Mouse (Mus musculus) cerebellum, postnatal 36 days (tissue): Measurements from ENCODE around the gene Rps6kl1.

ENCODE experiments used
- DNase-seq, 2 experiments: peaks; one replicate each; pipeline ENCODE4 v3.0.0; 2021 to 2022; ENCODE audit warnings: mixed read lengths in 2 of 2

Rps6kl1 gene

GRCm38 (mm10) chr12:85151002-85151774, at the start of gene Rps6kl1:
TSS of gene Rps6kl1 (minus strand) at chr12:85151264.
- DNase-seq, result peak; percentile 87 to 89

DNA sequence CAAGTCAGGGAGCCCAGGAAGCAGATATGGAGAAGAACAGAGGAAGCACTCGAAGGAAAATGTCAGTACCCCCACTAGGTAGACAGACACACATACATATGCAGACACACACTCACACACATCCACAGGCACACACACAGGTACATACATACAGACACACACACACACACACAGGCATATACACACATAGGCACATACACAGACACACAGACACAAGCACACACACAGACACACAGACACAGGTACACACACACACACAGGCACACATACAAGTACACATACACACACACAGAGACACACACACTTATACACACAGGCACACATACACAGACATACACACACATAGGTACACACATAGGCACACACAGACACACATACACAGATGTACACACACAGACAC, 48.9 kb upstream of the Rps6kl1 start:
- DNase-seq, result no peak

GRCm38 (mm10) chr12:85197936-85198335, 46.9 kb upstream of the Rps6kl1 start:
- DNase-seq, result no peak

DNA sequence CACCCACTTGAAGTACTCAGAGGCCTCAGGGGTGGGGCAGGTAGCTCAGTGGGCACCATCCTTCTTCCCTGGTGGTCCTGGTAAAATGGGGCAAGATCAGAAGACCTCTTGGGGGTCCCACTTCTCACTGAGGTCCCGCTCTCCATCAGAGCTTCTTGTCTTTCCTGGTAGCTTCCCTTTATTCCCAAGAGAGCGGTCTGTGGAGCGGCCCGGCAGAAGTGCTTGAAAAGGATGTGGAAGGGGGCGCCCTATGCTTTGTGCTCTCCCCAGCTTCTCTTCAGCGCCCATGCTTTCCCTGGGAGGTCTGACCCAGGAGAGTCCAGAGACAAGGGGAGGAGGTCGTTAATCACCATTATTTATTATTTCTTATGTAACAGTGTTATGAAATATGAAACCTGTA, 46.3 kb upstream of the Rps6kl1 start:
- DNase-seq, result no peak

DNA sequence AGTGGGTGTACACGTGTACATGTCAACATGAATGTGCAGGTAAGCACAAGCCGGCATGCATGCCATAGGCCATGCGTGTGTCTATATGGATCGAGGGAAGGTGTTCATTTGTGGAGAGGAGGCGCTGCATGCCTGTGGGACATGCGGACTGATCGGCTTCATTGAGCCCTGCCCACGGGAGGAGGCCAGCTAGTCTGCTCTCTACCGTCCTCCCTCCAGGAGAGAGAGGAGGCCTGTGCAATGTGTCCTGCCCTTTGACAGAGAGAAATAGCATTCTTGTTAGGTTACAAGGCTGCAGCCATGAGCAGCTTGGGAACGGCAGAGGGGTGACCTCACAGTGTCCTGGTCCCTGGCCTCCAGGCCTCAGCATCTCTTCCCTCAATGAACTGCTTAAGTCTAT, 45.1 kb upstream of the Rps6kl1 start:
- no peak for DNase-seq

- no peak for DNase-seq
Observed at GRCm38 (mm10) chr12:85195086-85195485, 44.0 kb upstream of the Rps6kl1 start.

- DNase-seq, result peak; percentile 30 to 35
Observed at GRCm38 (mm10) chr12:85194623-85195018, 43.6 kb upstream of the Rps6kl1 start.

DNA sequence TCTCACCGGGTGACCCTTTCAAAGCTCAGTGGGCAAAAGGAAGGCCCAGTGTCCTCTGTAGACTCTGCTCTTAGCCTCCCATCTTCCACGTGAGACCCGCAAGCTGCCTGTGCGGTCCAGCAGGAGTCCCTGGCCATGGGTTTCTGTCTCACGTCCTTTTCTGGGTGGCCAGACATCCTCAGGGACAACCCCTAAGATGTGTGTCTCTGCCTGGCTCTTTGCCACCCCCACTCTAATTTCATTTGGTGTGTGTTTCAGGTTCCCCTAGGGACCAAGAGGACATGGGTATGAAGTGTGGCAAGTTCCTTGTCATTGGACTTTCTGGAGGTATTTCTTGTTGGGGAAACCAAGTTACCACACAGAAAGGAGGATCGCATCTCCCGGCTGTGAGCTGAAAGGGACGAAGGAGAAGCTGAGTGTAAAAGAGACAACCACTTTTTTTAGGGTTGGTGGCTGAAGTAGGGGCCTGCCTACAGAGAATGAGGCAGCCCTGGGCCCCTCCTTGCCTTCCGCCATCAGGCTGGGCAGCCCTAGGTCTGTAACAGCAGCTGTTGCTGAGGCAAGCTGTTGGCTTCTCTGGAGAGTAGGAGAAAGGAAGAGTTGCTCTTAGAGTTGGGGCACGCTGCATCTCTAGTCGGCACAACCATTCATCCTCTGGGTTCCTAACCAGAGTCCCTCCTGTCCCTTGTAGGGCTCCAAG, 43.0 kb upstream of the Rps6kl1 start:
- DNase-seq, result no peak

DNA sequence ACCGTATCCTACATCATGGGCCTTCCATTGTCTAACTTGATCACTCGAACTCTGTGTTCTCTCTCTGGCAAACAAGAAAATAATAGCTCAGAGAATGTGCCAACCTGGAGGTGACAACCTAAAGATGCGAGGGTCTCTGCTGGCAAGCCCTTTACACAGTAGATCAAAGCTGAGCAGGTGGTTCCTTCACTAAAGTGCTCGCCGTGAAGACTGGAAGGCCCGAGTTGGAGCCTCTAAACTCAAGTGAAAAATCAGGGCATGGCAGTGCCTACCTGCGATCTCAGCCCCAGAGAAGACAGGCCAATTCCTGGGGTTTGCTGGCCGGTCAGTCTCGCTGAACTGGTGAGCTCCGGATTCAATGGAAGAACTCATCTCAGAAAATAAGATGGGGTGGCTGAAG, 42.1 kb upstream of the Rps6kl1 start:
- DNase-seq, result no peak

DNA sequence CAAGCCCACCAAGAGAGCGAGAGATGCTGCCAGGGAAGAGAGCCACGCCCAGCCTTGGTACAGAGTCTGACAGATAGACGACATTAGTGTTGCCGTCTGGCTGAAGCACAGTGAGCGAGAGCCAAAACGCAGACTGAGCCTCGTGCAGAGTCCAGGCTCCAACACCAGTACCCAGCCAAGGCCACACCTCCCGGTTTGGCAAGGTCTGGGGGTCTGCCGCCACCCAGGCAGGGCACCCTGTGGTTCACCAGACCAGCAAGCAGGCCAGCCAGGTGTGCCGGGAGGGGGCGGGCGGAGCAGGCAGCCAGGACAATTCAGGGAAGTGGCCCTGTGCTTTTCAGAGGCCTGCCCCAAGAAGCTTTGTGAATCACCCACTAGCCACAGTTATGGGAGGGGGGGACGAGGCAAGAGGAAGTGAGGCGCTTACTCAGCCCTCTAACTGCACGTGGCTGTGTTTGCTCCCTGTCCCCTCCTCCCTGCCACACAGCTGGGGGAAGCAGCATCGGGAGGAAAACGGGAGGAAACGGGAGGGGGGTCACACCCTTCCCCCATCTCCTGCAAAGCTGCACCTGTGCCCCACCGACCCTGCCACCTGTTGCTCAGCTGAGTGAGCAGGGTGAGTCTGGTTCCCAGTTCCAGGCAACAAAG, 41.5 kb upstream of the Rps6kl1 start:
- no peak for DNase-seq

- DNase-seq, result no peak
Observed at GRCm38 (mm10) chr12:85190290-85190689, 39.2 kb upstream of the Rps6kl1 start.

- DNase-seq, result no peak
Observed at GRCm38 (mm10) chr12:85186361-85186760, 35.3 kb upstream of the Rps6kl1 start.

GRCm38 (mm10) chr12:85185810-85186209, 34.7 kb upstream of the Rps6kl1 start:
- DNase-seq, result no peak

DNA sequence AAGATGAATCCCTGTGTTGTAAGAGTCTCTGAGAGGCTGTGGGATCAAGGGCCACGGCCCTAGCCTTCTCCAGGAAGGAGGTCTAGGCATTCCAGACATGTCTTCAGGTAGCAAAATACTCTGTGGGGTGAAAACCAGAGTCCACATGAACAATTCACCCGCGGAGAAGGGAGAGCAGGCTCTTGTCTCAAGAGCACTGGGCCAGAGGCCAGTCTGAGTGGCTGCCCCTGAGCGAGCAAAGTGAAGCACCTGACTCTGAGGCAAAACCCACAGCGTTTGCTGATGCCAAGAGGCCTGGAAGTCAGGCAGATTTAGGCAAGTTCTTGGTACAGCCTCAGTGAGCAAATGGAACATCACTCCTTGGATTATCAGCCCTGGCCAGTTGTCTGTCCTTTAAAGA, 33.1 kb upstream of the Rps6kl1 start:
- DNase-seq, result no peak

GRCm38 (mm10) chr12:85182898-85183297, 31.8 kb upstream of the Rps6kl1 start:
- DNase-seq, result no peak

- no peak for DNase-seq
Observed at GRCm38 (mm10) chr12:85182345-85182643, 31.2 kb upstream of the Rps6kl1 start.

- DNase-seq, result no peak
Observed at GRCm38 (mm10) chr12:85181475-85182344, 30.6 kb upstream of the Rps6kl1 start.

- DNase-seq, result no peak
Observed at GRCm38 (mm10) chr12:85178294-85178693, 27.2 kb upstream of the Rps6kl1 start.

- DNase-seq, result no peak
Observed at GRCm38 (mm10) chr12:85177740-85178239, 26.7 kb upstream of the Rps6kl1 start, which contains the start of gene Pgf. TSS of gene Pgf (minus strand) at chr12:85177790.

GRCm38 (mm10) chr12:85176846-85177523, 25.9 kb upstream of the Rps6kl1 start:
- DNase-seq, result peak in 1 of 2 experiments; percentile 12

- no peak for DNase-seq
Observed at GRCm38 (mm10) chr12:85175926-85176845, 25.1 kb upstream of the Rps6kl1 start.
